Mouse (Mus musculus): ENCODE data around the gene Nfkbie.

Nfkbie gene

DNA sequence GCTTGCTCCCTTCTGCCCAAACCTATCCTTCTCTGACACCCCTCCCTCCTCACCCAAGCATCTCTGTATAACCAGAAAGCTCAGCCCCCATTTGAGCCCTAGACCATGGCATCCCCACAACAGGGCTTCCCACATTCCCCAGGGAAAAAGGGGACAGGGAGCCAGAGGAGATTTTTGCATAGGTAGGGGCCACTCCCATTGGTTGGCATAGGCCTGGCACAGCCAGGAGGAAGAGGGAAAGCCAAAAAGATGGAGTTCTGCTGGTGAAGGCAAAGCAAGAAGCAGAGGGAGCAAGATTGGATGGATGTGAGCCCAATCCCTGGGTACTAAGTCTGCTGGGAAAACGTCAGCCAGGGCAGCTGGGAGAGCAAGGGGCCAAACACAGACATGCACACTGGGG lies 12.4 kb upstream of the Nfkbie start:
- DNase-seq (ENCODE audit: low spot score in 2 of 2), result no peak

DNA sequence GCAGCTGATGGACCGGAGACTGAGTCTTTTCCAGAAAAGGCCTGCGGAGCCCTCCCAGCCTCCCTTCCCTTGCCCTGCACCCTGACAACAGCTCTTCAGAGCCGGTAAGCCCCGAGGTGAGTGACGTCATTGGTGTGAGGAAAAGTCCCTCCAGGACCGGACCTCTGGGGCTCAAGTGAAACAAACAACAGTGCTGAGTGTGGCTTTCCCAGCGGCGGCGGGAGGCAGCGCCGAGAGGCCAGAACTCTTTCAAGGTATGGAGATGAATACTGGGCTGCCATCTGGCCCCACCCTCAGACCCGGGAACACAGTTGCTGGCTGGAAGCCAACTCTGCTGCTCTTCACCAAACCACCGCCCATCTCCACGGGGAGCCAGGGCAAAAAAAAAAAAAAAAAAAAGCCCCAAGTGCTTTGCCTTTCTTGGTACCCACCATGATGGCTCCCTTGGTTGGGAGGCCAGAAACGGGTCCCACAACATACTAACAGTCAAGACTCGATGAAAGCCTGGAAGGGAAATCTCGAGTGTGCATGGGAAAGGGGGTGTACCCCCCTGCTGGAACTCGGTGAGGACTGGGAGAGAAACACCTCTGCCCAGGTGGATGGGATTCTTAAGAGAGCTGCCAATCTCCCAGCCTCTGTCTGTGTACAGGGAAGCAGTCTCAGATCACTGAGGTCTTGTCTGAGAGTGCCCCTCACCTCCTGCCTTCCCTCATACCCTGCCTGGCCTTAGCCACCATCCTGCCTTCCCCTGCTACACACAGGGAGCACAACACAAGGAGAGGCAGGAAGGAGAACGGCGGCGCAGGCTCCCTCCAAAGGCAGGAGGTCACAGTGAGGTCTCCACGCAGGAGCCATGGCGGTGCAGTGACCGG lies 11.3 kb upstream of the Nfkbie start:
- peak; percentile 38 to 60 for DNase-seq (ENCODE audit: low spot score in 2 of 2)

DNA sequence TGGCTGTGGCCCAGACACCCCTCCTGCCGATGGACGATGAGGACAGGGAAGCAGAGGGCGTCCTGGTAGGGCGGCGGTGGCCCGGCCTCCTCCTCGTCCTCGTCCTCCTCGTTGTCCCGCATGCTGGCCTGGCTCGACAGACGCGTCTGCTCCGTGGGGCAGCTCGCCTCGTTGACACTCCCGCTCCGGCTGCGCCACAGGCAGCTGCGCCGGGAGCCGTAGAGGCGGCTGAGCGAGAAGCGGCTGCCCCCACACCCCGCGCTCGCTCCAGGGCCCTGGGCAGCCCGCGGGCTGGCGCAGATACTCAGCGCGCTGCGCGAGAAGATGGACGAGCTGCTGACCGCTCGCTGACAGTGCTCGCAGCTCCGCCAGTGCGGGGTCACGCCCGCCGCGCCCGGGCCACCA lies 10.6 kb upstream of the Nfkbie start:
- DNase-seq (ENCODE audit: low spot score in 2 of 2), result no peak

DNA sequence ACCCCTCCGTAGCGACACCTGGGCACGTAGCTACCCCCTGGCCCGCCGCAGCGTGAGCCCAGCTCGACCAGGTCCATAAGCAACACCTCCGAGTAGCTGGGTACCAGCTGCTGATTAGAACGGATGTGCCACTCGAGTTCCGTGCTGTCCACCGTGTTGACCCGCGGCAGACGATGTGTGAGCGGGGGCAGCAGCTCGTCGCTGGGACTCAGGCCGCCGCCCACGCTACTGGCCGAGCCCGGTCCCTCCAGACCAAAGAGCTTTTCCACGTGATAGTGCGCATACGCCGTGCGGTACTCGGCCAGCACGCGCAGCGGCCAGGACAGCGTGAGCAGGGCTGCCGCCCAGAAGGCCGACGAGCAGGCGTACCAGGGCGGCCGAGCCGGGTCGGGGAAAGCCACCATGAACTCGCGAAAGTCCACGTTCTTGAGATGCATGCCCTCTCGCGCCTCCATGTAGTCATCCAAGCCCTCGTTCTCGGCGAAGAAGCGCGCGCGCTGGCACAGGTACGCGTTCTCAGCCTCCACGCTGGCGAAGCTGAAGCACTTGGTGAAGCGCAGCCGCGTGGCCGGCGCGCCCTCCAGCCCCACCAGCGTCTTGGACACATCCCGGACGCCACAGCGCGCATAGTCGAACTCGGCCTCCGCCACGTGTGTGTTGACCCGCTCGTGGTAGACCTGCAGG lies 10.1 kb upstream of the Nfkbie start:
- DNase-seq (ENCODE audit: low spot score in 2 of 2), result peak in 1 of 2 experiments; percentile 35

DNA sequence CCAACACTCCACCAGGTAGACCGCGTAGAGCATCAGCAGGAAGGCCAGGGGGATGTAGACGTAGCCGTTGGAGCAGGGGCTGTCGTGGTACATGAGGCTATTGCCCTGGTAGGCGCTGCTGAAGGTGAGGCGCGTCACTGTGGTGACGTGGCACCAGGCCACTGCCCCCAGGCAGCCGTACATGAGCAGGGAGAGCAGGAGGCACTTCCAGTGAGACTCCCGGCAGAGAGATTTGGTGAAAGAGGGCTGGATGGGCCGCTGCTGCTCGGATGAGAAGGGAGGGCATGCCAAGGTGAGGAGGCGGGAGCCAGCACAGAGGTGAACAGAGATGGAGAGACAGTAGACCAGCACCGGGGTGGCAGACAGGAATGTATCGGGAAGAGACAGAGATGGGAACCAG lies 8.6 kb upstream of the Nfkbie start:
- DNase-seq (ENCODE audit: low spot score in 2 of 2), result no peak

DNA sequence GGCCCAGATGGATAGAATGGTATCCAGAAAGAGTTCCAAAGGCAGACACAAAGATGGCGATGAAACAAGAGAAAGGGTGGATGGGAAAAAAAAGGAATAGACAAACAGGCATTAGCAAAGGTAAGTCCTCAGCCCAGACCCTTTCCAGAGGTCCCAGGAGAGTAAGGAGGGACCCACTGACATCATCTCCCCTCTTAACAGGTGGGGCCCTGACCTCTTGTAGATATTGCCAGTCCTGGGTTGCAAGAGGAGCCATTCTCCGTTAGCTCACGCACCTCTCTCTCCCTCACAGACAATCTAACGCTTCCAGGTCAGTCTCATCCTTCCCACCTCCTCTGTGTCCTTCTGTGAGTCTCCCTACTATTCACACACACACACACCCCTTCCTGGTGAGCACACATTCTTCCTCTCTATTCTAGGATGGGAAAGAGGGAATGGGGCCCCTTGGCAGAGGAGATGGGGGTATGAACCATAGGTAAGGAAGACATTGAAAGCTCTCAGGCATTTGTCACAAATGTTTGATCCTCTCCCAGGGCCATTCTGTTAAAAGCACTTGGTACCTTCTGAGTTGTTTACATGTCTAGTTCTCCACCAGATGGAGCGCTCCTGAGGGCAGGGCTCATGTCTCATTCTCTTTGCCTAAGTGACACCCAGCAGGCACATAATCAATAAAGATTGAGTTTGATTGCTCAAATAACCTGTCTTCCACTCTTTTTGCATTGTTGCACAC lies 7.9 kb upstream of the Nfkbie start:
- DNase-seq (ENCODE audit: low spot score in 2 of 2), result no peak

DNA sequence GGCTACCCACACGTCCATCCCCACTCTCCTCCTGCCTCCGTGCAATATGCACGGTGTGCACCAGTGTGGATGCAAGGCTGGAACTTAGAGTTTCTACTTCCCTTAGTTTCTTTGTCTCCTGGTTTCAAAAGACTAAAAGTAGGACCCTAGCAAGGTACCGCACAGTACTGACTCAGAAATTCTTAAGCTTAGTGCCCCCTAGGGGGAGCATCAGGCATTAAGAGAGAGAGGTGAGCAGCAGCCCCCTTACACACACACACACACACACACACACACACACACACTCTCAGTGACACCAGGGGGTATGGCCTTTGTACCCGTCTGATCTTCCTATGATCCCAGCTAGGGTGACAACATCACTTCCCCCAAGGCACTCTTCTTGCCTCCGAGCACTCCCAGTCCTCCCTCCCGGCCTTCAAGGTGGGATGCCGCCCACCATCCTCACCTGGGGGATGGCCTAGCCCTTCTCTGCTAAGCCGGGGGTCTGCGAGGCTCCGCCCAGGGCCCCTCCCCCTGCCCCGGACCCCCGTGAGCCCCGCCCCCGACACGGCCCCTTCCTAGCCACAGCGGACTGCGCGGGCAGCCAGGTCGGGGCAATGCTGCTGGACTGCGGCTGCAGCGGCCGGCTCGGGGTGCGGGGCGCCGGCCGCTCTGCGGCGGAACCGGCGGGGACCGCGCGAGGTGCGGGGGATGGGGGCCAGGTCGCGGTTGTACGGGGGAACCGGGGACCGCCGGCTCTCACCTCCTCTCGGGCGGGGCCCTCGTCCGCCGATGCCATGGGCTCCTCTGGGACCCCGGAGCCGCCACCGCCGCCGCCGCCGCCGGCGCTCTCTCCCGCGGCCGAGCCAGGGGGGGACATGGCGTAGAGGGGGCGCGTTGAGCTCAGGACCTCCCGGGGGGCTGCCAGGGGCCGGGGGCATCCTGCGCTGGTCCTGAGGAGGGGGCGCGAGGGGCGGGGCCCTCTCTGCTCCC lies 6.7 kb upstream of the Nfkbie start:
- DNase-seq (ENCODE audit: low spot score in 2 of 2), result no peak

DNA sequence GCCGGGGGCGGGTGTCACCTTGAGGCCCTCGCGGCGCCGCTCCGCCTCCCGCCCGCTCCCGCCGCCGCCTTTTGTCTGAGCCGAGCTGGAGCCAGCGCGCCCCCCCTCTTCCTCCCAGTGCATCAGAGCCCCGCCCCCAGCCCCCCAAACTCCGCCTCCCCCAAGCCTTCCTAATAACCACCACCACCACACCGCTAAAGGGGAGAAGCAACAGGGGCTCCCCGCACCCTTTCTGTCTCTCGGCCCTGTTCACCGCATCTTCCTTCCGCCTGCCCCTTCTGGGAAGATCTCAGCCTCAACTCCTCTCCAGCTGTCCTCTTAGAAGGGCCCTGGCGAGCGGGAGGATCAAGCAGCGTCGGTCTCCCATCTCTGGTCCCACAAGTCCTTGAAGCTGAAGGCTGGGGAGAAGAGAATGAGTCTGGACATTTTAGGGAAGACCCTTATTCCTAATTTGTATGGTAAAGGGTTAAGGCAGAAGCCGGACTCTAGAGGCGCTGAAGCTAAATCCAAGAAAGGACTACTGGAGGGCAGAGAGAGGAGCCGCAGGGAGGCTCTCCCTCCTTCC lies 5.8 kb upstream of the Nfkbie start, which contains the start of gene Tmem151b:
Gene Tmem151b, minus strand, starts transcription at position 61 of the 565 bp plus-strand sequence.
- DNase-seq (ENCODE audit: low spot score in 2 of 2), result no peak

DNA sequence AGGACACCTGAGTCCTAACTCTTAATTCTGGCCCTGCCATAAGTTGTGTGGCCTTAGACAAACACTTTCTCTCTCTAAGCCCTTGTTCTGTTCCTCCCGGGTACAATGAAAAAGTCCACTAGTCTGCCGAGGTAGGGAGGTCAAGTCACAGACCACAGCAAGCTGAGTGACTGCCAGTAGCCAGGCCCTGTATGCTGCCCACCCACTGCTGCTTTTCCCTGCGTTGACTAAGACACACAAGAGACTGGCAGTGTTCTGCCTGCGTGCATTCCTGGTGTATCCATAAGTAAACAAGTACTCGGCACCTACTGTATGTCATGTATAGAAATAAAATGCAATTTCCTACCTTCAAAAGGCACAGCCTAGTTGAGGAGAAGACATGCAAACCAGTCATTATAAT lies 5.2 kb upstream of the Nfkbie start:
- no peak for DNase-seq (ENCODE audit: low spot score in 2 of 2)

DNA sequence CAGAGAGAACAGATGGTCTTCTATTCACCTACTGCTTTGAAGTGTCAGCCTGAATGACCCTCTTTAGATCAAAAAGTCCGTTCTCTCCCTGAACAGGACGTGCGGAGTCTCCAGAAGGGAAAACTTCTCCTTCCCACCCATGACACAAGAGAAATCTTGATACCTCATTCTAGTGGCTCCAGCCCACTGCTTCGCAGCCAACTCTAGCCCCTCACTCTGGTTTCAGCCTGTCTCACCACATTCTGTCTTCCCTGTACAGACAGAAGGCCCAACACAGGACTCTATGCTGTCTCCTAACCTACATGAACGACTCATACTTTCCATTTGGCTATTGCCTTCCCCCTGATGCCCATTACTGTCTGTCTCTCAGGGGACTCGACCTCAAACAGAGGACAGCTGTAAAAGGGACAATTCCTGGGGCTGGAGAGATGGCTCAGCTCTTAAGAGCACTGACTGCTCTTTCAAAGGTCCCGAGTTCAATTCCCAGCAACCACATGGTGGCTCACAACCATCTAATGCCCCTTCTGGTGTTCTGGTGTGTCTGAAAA lies 4.2 kb upstream of the Nfkbie start:
- DNase-seq (ENCODE audit: low spot score in 2 of 2), result no peak

DNA sequence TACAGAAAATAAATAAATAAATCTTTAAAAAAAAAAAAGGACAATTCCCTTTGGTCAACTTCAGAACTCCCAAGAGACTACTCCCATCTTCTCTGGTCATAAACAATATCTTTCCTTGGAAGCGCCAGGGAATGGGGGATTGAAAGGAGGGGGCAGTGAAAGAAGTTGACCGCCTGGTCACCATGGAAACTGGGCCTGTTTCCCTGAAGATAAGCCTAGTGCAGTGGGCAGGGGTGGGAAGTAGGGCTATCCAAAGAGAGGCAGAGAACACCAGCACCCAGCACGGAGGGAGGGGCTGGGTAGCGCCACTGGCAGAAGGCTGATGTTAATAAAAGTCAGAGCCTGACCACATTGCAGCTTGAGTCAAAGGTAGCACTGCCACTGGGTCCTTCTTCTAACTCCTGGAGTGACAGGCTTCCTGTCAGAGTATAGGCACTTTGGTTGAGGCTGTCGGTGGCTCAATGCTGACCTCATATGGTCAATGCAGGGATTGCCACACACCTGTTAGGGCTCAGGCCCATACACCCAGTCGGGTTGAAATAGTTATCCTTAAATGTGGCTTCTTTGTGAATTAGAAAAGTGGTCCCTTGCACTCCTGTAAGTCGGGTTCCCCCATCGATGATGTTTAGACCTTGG lies 3.6 kb upstream of the Nfkbie start:
- peak; percentile 76 to 83 for DNase-seq (ENCODE audit: low spot score in 2 of 2)

DNA sequence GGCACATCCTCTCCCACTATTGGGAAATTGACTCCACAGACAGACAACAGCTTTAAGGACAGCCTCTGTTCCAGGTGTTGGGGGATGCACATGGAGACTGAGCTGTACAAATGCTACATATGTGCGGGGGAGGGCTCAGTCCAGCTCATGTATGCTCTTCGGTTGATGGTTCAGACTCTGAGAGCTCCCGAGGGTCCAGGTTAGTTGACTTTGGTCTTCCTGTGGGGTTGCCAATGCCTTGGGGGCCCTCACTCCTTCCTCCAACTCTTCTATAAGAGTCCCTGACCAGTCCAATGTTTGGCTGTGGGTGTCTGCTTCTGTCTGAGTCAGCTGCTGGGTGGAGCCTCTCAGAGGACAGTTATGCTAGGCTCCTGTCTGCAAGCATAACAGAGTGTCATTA lies 2.4 kb upstream of the Nfkbie start:
- no peak for DNase-seq (ENCODE audit: low spot score in 2 of 2)

DNA sequence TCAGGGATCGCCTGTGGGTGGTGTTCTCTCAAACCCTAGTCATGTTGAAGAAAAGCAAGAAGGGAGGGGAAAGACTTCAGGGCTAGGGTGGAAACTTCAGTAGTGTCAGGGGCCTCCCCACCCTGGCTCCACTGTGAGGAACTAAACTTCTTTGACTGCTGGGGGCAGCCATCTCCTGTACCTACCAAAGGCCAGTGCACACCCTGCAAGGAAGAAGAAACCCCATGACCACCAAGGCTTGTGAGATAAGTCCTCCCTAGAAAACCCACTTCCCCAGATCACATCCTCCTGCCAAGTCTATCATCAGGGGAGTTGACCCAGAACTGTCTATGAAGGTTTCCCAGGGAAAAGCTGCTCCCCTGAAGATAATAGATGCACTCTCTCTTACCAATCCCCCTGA lies 1.1 kb upstream of the Nfkbie start:
- no peak for DNase-seq (ENCODE audit: low spot score in 2 of 2)

DNA sequence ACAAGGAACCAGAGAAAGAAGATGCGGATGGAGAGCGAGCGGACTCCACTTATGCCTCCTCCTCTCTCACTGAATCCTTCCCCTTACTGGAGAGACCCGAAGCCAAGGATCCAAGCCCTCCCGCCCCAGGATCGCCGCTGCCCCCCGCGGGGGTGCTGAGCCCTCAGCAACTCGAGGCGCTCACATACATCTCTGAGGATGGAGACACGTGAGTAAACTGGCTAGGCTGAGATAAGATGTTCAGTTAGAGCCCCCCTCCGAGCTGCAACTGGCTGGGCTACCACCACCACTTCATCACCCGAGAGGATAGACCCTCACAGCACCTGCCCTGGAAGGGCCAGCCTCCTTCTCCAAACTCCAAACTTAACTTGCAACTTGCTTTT lies 595 bp downstream of the Nfkbie start:
- peak; percentile 23 to 37 for DNase-seq (ENCODE audit: low spot score in 2 of 2)

DNA sequence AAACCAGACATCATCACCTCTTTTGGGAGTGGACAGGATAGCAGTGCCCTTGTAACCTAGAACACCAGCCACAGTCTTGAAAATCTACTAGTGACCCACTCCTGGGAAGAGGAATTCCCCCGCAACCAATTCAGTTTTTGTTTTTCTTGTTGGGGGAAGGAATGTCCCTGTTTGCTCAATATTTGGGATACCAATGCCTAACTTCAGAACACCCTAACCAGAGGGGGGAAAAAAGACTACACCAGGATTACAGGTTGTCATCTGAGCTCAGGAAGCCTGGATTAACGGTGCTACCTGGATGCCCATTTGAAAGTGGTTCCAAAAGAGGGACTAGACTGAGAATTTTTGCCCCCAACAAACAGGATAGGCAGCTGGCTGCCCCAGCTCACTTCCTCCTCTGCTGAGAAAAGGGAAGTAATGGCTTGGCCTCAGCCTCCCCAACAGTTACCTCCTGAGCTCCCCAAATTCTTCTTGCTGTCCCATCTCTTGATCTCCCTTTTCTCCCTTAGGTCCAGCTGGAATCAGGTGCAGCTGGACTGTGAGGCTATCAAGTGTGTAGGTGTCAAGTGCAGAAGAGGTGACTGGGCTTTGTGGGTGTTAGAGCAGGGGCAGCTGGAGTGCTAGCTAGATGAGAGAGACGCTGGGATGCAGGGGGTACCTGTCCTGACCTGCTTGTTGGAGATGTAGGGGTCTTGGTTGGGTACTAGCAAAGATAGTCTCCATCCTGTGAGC lies 1.2 kb downstream of the Nfkbie start:
- DNase-seq (ENCODE audit: low spot score in 2 of 2), result peak; percentile 26 to 48

DNA sequence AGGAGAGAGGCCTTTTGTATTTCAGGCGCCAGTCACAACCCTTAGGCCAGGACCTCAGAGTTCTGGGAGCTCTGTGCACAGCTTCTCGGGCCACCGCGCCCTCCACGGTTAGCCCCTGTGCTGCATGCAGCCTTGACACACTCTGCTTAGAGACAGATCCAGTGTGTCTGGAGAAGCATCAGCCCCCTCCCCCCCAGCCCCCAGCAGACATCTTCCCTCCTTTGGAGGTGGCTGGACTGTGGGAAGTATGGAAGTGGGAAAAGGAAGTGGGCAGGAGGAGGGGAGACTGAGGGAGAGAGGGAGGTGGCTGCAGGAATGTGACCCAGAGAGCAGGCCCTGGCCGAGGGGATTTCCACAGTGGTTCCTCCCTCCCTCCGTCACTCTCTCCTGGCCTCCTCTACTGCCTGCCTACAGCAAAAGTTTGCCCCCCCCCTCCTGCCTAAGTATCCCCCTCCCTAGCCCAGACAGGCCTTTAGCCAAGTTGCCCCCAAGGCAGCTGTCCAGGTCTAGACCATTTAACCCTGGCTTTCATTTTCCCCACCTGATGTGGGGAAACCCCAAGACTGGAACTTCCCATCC lies 1.8 kb downstream of the Nfkbie start:
- peak; percentile 52 to 61 for DNase-seq (ENCODE audit: low spot score in 2 of 2)

DNA sequence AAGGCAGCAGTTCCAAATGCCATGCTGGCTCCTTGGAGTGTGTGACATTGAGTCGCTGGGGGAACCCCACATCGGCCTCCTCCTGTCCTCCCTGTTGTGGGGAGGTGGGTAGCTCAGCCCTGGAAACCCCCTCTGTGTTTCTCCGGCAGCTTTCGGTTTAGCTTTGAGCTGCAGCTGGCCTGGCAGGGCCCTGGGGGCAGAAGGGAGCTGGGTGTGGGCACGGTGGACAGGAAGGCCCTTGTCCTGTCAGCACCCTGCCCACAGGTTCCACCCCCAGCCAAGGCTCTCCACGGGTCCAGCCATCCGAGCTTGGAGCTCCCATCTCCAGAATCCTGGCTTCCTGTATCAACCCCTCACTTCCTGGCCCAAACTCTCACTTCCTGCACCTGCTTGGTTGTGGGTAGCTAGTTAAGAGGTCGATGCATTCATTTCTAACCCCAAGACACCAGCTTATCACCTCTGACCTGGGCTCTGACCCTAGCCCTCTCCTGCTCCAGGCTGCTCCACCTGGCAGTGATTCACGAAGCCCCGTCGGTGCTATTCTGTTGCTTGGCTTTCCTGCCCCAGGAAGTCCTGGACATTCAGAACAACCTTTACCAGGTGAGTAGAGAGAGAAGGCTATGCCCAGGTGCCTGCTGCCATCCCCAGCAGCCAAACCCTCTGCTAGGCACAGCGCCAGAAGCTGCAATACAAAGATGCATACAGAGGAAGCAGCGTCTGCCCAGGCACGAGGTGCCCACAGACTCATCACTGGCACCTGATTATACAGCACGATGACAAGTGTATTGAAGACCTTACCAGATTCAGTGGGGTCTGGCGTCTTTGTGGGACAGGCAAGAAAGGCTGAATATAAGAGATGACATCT lies 2.7 kb downstream of the Nfkbie start:
- DNase-seq (ENCODE audit: low spot score in 2 of 2), result peak; percentile 83 to 91

Data from natural killer cell, adult 2 months (primary cell).